Mouse (Mus musculus): ENCODE data around the gene Fam131a.

The Fam131a gene

DNA sequence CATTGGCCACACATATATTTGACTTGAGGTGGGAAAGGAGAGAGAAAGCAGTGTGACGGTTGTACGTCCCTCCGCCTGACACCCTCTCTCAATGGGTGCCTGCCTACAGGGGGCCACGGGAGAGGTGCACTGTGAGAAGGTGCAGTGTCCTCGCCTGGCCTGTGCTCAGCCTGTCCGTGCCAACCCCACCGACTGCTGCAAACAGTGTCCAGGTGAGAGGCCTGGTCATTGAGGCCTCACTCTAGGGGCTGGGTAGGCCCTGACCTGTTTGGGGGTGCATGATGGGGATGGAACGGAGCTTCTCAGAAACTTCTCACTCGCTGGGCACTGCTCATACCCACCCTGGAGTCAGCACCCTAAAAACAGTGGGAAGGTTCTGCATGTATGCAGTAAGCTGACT lies 46.8 kb downstream of the Fam131a start:
- no peak for DNase-seq (ENCODE audit: low spot score in 2 of 2)

DNA sequence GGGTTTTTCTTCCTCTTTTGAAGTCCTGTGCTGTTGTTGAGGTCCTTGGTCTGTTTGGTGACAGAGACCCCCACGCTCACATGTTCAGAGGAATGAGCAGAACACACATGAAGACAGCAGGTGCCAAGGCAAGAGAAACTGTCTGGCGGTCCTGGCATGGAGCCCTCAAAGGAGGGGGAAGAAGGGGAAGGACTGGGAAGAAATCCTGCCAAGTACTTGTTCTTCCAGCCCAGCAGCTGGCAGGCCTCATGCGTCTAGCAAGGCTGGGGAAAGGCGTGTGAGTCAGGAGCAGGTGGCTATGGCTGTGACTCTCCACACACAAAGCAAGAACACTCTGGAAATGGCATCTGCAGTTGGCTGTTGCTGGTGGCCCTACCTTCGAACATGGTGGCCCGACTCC lies 53.6 kb downstream of the Fam131a start:
- peak; percentile 83 for DNase-seq (ENCODE audit: low spot score in 2 of 2)

DNA sequence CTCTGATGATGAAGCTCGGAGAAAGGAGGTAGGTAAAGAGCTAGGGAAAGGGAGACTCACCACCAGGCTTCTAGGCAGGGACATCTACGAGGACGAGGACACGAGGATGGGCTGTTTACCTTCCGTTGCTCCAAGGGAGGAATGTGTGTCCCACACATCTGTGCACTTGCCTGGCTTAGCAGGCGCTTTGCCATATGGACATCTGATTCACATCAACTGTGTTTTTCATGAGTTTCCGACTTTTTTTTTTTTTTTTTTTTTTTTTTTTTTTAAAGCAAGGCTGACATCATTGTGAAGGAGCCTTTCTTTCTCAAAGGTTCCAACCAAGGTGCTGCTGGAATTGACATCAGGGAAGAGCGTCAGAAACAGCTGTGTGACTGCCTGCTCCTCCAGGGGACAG lies 57.5 kb downstream of the Fam131a start:
- no peak for DNase-seq (ENCODE audit: low spot score in 2 of 2)

Measured in right cerebral cortex, postnatal 10 days (tissue).